Comparison of ENCODE assay signal across 9 mouse cellular contexts in genomic region chr14:55434825-55435224, GRCm38 (mm10).
"Had no signal": no experiment of that assay in that cellular context is flagged by ENCODE, and none has a peak within 500 bp of the region (broad histone marks: within the 10 kb centered on the region; RNA-seq: fewer than 3 reads in every experiment).

No protein-coding gene starts in this region.

- DNase-seq: kidney, adult 18-20 months; kidney, postnatal 10 days; layer of hippocampus, adult 9-11 months; layer of hippocampus, postnatal 36 days; liver; liver, embryonic 13.5 days; liver, postnatal 0 days; right cerebral cortex, postnatal 25 days; thymus, postnatal 36 days had no signal
